Mouse (Mus musculus) urinary bladder, postnatal 0 days (tissue): ENCODE results near the gene Klf2. TPM values are rescaled to one million over a fixed set of nuclear protein-coding genes. Genes with fewer than 3 reads are reported as not detected.

Source experiments
- polyA plus RNA-seq: library from polyadenylated mRNA; unstranded; fragments of >200 nt; fragmentation: Nextera tagmentation; extraction: Ambion mirVana; gene quantifications from 2 replicates; pipeline ENCODE4 v1.2.1, GENCODE M21; 2015

Klf2 gene
- 22.9 and 33.7 TPM in 2 replicates for polyA plus RNA-seq

DNA sequence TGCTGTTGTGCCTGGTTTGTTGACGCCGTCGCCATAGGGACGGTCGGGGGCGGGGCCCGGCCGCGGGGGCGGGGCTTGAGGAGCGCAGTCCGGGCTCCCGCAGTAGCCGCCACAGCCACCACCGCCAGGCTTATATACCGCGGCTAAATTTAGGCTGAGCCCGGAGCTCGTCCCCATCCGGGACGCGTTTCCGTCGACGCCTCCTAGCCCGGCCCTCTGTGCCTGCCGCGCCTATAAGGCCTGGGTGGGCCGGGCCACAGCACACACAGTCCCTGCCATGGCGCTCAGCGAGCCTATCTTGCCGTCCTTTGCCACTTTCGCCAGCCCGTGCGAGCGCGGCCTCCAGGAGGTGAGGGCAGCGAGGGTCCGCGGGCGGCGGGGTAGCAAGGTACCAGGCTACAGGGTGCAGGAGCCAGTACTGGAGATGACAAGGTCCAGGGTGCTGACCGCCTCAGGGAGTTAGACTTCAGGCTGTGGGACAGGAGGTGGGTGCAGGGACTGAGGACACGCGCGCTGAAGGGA, at the start of gene Klf2:
TSS of gene Klf2 (plus strand) at position 233 of the 522 bp plus-strand sequence.

DNA sequence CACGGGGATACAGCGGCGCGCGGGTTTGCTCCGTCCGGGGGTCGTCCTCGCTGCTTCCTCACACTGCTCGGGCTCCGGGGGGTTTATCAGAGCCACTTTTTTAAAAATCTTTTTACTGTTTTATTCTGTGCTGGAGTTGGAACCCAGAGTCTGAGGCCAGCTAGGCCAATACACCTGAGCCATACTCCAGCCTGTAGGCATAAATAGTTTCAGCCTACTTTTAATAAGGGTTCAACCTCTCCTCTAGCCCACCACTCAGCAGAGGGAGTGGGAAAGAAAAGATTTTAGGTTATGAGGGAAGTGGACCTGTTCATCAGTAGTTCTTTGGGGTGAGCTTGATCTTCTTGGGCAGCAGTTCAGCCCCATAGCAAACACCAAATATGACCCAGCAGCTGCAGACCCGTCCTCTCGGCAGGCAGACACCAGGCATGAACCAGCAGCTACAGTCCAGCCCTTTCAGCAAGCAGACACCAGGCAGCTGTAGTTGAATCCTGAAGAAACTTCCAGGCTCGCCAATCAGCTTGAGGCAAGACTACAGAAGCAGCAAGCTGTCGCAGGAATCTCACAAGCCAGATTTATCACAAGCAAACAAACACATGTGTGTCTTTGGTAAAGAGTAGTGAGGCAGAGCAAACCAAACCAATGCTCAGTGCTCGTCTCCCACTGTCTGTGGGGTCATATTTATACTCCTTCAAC, 13.5 kb upstream of the Klf2 start, which contains the start of gene Gm10282:
TSS of gene Gm10282 (minus strand) at position 51 of the 696 bp plus-strand sequence.

Other genes starting within 250 kb of the Klf2 start
- not detected in 2 replicates for gene Olfr373, start 235.9 kb upstream of the Klf2 start, polyA plus RNA-seq
- gene Olfr374, start 212.0 kb upstream of the Klf2 start, polyA plus RNA-seq = not detected in 2 replicates
- 416 and 576 TPM in 2 replicates for gene Tpm4, start 184.1 kb upstream of the Klf2 start, polyA plus RNA-seq
- 75.3 and 77.5 TPM in 2 replicates for gene Rab8a, start 157.8 kb upstream of the Klf2 start, polyA plus RNA-seq
- gene Hsh2d, start 129.4 kb upstream of the Klf2 start, polyA plus RNA-seq = 0.08 and 0.19 TPM in 2 replicates
- gene Cib3, start 106.2 kb upstream of the Klf2 start, polyA plus RNA-seq = not detected in 2 replicates
- gene Gm11034, start 105.4 kb upstream of the Klf2 start, polyA plus RNA-seq = not detected in 2 replicates
- 55.5 and 56.7 TPM in 2 replicates for gene Fam32a, start 99.3 kb upstream of the Klf2 start, polyA plus RNA-seq
- 67.9 and 72.6 TPM in 2 replicates for gene Ap1m1, start 79.0 kb upstream of the Klf2 start, polyA plus RNA-seq
- 7.1 and 7.8 TPM in 2 replicates for gene Gm10282, start 13.8 kb upstream of the Klf2 start, polyA plus RNA-seq
- 23.0 and 24.0 TPM in 2 replicates for gene Eps15l1, start 102.4 kb downstream of the Klf2 start, polyA plus RNA-seq
- gene Calr3, start 124.8 kb downstream of the Klf2 start, polyA plus RNA-seq = 0.56 and 0.84 TPM in 2 replicates
- gene 1700030K09Rik, start 124.8 kb downstream of the Klf2 start, polyA plus RNA-seq = 5.2 and 5.7 TPM in 2 replicates
- 23.1 and 30.9 TPM in 2 replicates for gene Cherp, start 156.2 kb downstream of the Klf2 start, polyA plus RNA-seq
- 10.9 and 13.0 TPM in 2 replicates for gene Slc35e1, start 173.6 kb downstream of the Klf2 start, polyA plus RNA-seq
- 7.3 and 8.1 TPM in 2 replicates for gene Med26, start 229.2 kb downstream of the Klf2 start, polyA plus RNA-seq